Mouse (Mus musculus): ENCODE data around the gene Gucd1. TPM values are rescaled to one million over a fixed set of nuclear protein-coding genes. Genes with fewer than 3 reads are reported as not detected.
A peak's percentile ranks its signal among the peaks of the same experiment; 100 is the strongest.

Gene Gucd1
- polyA plus RNA-seq, 1 experiment from 2014 or later = 19.7 TPM

- Histone ChIP-seq H3K4me1 (ENCODE audit: control insufficient read depth, insufficient read depth, low read length) (peaks cover 5% of the 10 kb centered on the region; the same call in 1 of the 2 replicates), H3K4me3 (ENCODE audit: low read depth, low read length) (no peak overlapping the region), H3K27ac (ENCODE audit: low read length) (no peak overlapping the region), H3K9me3 (replicated peaks; ENCODE audit: control insufficient read depth, low read length, poor library complexity, severe bottlenecking) (no peaks in the 10 kb centered on the region), H3K4me2 (ENCODE audit: low read length) (no peak overlapping the region), H3K9ac (ENCODE audit: low read depth, low read length) (no peak overlapping the region), H3K36me3 (ENCODE audit: control insufficient read depth, insufficient read depth, low read length) (no peaks in the 10 kb centered on the region), H3K27me3 (ENCODE audit: control insufficient read depth, insufficient read depth, low read depth, low read length) (no peaks in the 10 kb centered on the region)
- ATAC-seq = no peak
- WGBS = 84% methylated on average over 4 of the region's 4 CpGs
Observed at GRCm38 (mm10) chr10:75443017-75443416, 74.8 kb downstream of the Gucd1 start.

GRCm38 (mm10) chr10:75441800-75442199 lies 76.0 kb downstream of the Gucd1 start:
- 83% methylated on average over 4 of the region's 4 CpGs for whole genome bisulfite sequencing
- ATAC-seq = no peak

GRCm38 (mm10) chr10:75440756-75441155 lies 77.0 kb downstream of the Gucd1 start:
- ATAC-seq = no peak
- H3K9me3 ChIP-seq (replicated peaks; ENCODE audit: control insufficient read depth, low read length, poor library complexity, severe bottlenecking) = no peaks in the 10 kb centered on the region
- H3K27me3 ChIP-seq (ENCODE audit: control insufficient read depth, insufficient read depth, low read depth, low read length) = no peaks in the 10 kb centered on the region
- H3K4me1 ChIP-seq (ENCODE audit: control insufficient read depth, insufficient read depth, low read length) = peaks cover 5% of the 10 kb centered on the region; the same call in 1 of the 2 replicates
- H3K9ac ChIP-seq (ENCODE audit: low read depth, low read length) = no peak overlapping the region
- no peaks in the 10 kb centered on the region for H3K36me3 ChIP-seq (ENCODE audit: control insufficient read depth, insufficient read depth, low read length)
- WGBS = 85% methylated on average over 3 of the region's 3 CpGs
- no peak overlapping the region for H3K4me2 ChIP-seq (ENCODE audit: low read length)
- H3K27ac ChIP-seq (ENCODE audit: low read length) = no peak overlapping the region
- H3K4me3 ChIP-seq (ENCODE audit: low read depth, low read length) = no peak overlapping the region

More at GRCm38 (mm10) chr10:75441800-75442199, 76.0 kb downstream of the Gucd1 start:
- Histone ChIP-seq H3K9ac (ENCODE audit: low read depth, low read length) (no peak overlapping the region), H3K4me1 (ENCODE audit: control insufficient read depth, insufficient read depth, low read length) (peaks cover 5% of the 10 kb centered on the region; the same call in 1 of the 2 replicates), H3K4me3 (ENCODE audit: low read depth, low read length) (no peak overlapping the region), H3K27ac (ENCODE audit: low read length) (no peak overlapping the region), H3K36me3 (ENCODE audit: control insufficient read depth, insufficient read depth, low read length) (no peaks in the 10 kb centered on the region), H3K9me3 (replicated peaks; ENCODE audit: control insufficient read depth, low read length, poor library complexity, severe bottlenecking) (no peaks in the 10 kb centered on the region), H3K27me3 (ENCODE audit: control insufficient read depth, insufficient read depth, low read depth, low read length) (no peaks in the 10 kb centered on the region), H3K4me2 (ENCODE audit: low read length) (no peak overlapping the region)

GRCm38 (mm10) chr10:75439211-75439811 lies 78.5 kb downstream of the Gucd1 start:
- H3K27ac ChIP-seq (ENCODE audit: low read length) = no peak overlapping the region
- 39% methylated on average over 7 of the region's 7 CpGs for WGBS
- ATAC-seq = 0 out of 2 replicates have a peak, but pooled peaks have one; percentile 23

GRCm38 (mm10) chr10:75438132-75438810 lies 79.5 kb downstream of the Gucd1 start:
- peak; percentile 59; the same call in 1 of the 2 replicates for ATAC-seq
- 61% methylated on average over 13 of the region's 13 CpGs for WGBS

More at GRCm38 (mm10) chr10:75439211-75439811, 78.5 kb downstream of the Gucd1 start:
- Histone ChIP-seq H3K4me3 (ENCODE audit: low read depth, low read length) (no peak overlapping the region), H3K9ac (ENCODE audit: low read depth, low read length) (no peak overlapping the region), H3K27me3 (ENCODE audit: control insufficient read depth, insufficient read depth, low read depth, low read length) (no peaks in the 10 kb centered on the region), H3K4me2 (ENCODE audit: low read length) (no peak overlapping the region), H3K36me3 (ENCODE audit: control insufficient read depth, insufficient read depth, low read length) (no peaks in the 10 kb centered on the region), H3K9me3 (replicated peaks; ENCODE audit: control insufficient read depth, low read length, poor library complexity, severe bottlenecking) (no peaks in the 10 kb centered on the region), H3K4me1 (ENCODE audit: control insufficient read depth, insufficient read depth, low read length) (no peaks in the 10 kb centered on the region; the same call in 1 of the 2 replicates)

GRCm38 (mm10) chr10:75437284-75437683 lies 80.5 kb downstream of the Gucd1 start:
- H3K4me1 ChIP-seq (ENCODE audit: control insufficient read depth, insufficient read depth, low read length) = no peaks in the 10 kb centered on the region
- no peak overlapping the region for H3K9ac ChIP-seq (ENCODE audit: low read depth, low read length)
- H3K4me3 ChIP-seq (ENCODE audit: low read depth, low read length) = no peak overlapping the region
- no peaks in the 10 kb centered on the region for H3K36me3 ChIP-seq (ENCODE audit: control insufficient read depth, insufficient read depth, low read length)
- no peak for ATAC-seq
- H3K9me3 ChIP-seq (replicated peaks; ENCODE audit: control insufficient read depth, low read length, poor library complexity, severe bottlenecking) = no peaks in the 10 kb centered on the region
- WGBS = 94% methylated on average over 1 of the region's 1 CpGs
- H3K27ac ChIP-seq (ENCODE audit: low read length) = no peak overlapping the region
- H3K27me3 ChIP-seq (ENCODE audit: control insufficient read depth, insufficient read depth, low read depth, low read length) = no peaks in the 10 kb centered on the region
- no peak overlapping the region for H3K4me2 ChIP-seq (ENCODE audit: low read length)

More at GRCm38 (mm10) chr10:75438132-75438810, 79.5 kb downstream of the Gucd1 start:
- Histone ChIP-seq H3K27ac (ENCODE audit: low read length) (no peak overlapping the region), H3K4me2 (ENCODE audit: low read length) (no peak overlapping the region), H3K9ac (ENCODE audit: low read depth, low read length) (no peak overlapping the region), H3K9me3 (replicated peaks; ENCODE audit: control insufficient read depth, low read length, poor library complexity, severe bottlenecking) (no peaks in the 10 kb centered on the region), H3K4me1 (ENCODE audit: control insufficient read depth, insufficient read depth, low read length) (no peaks in the 10 kb centered on the region), H3K36me3 (ENCODE audit: control insufficient read depth, insufficient read depth, low read length) (no peaks in the 10 kb centered on the region), H3K27me3 (ENCODE audit: control insufficient read depth, insufficient read depth, low read depth, low read length) (no peaks in the 10 kb centered on the region), H3K4me3 (ENCODE audit: low read depth, low read length) (no peak overlapping the region)

GRCm38 (mm10) chr10:75436604-75437217 lies 81.1 kb downstream of the Gucd1 start:
- Histone ChIP-seq H3K27ac (ENCODE audit: low read length) (no peak overlapping the region), H3K4me1 (ENCODE audit: control insufficient read depth, insufficient read depth, low read length) (no peaks in the 10 kb centered on the region), H3K36me3 (ENCODE audit: control insufficient read depth, insufficient read depth, low read length) (no peaks in the 10 kb centered on the region), H3K4me2 (ENCODE audit: low read length) (no peak overlapping the region), H3K27me3 (ENCODE audit: control insufficient read depth, insufficient read depth, low read depth, low read length) (no peaks in the 10 kb centered on the region), H3K4me3 (ENCODE audit: low read depth, low read length) (no peak overlapping the region), H3K9ac (ENCODE audit: low read depth, low read length) (no peak overlapping the region), H3K9me3 (replicated peaks; ENCODE audit: control insufficient read depth, low read length, poor library complexity, severe bottlenecking) (peaks cover 2% of the 10 kb centered on the region; the same call in 1 of the 2 replicates)
- 29% methylated on average over 3 of the region's 3 CpGs for WGBS
- peak; percentile 58; the same call in 1 of the 2 replicates for ATAC-seq

GRCm38 (mm10) chr10:75430633-75431032 lies 87.1 kb downstream of the Gucd1 start:
- no peak for ATAC-seq
- no peaks in the 10 kb centered on the region for H3K27me3 ChIP-seq (ENCODE audit: control insufficient read depth, insufficient read depth, low read depth, low read length)
- 94% methylated on average over 6 of the region's 6 CpGs for WGBS
- no peaks in the 10 kb centered on the region for H3K36me3 ChIP-seq (ENCODE audit: control insufficient read depth, insufficient read depth, low read length)
- H3K27ac ChIP-seq (ENCODE audit: low read length) = no peak overlapping the region
- H3K9me3 ChIP-seq (replicated peaks; ENCODE audit: control insufficient read depth, low read length, poor library complexity, severe bottlenecking) = peaks cover 8% of the 10 kb centered on the region; the same call in 1 of the 2 replicates
- no peak overlapping the region for H3K4me3 ChIP-seq (ENCODE audit: low read depth, low read length)
- no peak overlapping the region for H3K9ac ChIP-seq (ENCODE audit: low read depth, low read length)
- H3K4me1 ChIP-seq (ENCODE audit: control insufficient read depth, insufficient read depth, low read length) = no peaks in the 10 kb centered on the region
- H3K4me2 ChIP-seq (ENCODE audit: low read length) = no peak overlapping the region

GRCm38 (mm10) chr10:75430147-75430537 lies 87.6 kb downstream of the Gucd1 start:
- Histone ChIP-seq H3K36me3 (ENCODE audit: control insufficient read depth, insufficient read depth, low read length) (no peaks in the 10 kb centered on the region), H3K4me2 (ENCODE audit: low read length) (no peak overlapping the region), H3K27ac (ENCODE audit: low read length) (no peak overlapping the region), H3K27me3 (ENCODE audit: control insufficient read depth, insufficient read depth, low read depth, low read length) (no peaks in the 10 kb centered on the region), H3K9me3 (replicated peaks; ENCODE audit: control insufficient read depth, low read length, poor library complexity, severe bottlenecking) (peaks cover 8% of the 10 kb centered on the region; the same call in 1 of the 2 replicates), H3K4me3 (ENCODE audit: low read depth, low read length) (no peak overlapping the region), H3K4me1 (ENCODE audit: control insufficient read depth, insufficient read depth, low read length) (no peaks in the 10 kb centered on the region), H3K9ac (ENCODE audit: low read depth, low read length) (no peak overlapping the region)
- ATAC-seq = no peak
- WGBS = 94% methylated on average over 5 of the region's 5 CpGs

Measured in midbrain, embryonic 16.5 days (tissue).